Comparison of ENCODE assay signal across 7 mouse cellular contexts in genomic region chr7:110388889-110389288, GRCm38 (mm10).
DNase-seq lines count a peak whose midpoint lies in the region; ATAC-seq and TF ChIP-seq lines count a peak whose summit lies in the region.
"Not testable (repeated sequence)": the region's sequence is repeated elsewhere in the genome, so short reads cannot be mapped to it uniquely, and the experiment has no call there.

No protein-coding gene starts in this region.

- not testable (repeated sequence) for TF ChIP-seq POLR2A in CH12.LX (IDR thresholded peaks at IDR 0.05; ENCODE audit: low read depth, low read length); liver, adult 2 months (IDR thresholded peaks at IDR 0.05; ENCODE audit: extremely low read depth, insufficient read depth, low read length)

- not testable (repeated sequence) for H3K9ac ChIP-seq in CH12.LX (ENCODE audit: insufficient read depth, low read depth); embryonic facial prominence, embryonic 14.5 days (ENCODE audit: low read depth, low read length); intestine, postnatal 0 days (ENCODE audit: low read depth, low read length); liver, adult 2 months (ENCODE audit: low read depth, low read length)

- 71% methylated on average over 2 of the region's 2 CpGs for WGBS in embryonic facial prominence, embryonic 14.5 days
- 83% methylated on average over 2 of the region's 2 CpGs for WGBS in intestine, postnatal 0 days
- 73% methylated on average over 2 of the region's 2 CpGs for WGBS in liver, adult 2 months

- H3K36me3 ChIP-seq in CH12.LX (replicated peaks in 1 of 2; ENCODE audit: control insufficient read depth in 1 of 2, insufficient read depth in 1 of 2, low read length in 1 of 2); embryonic facial prominence, embryonic 14.5 days (ENCODE audit: control insufficient read depth, insufficient read depth, low read length); intestine, postnatal 0 days (ENCODE audit: control insufficient read depth, insufficient read depth); liver, adult 2 months (ENCODE audit: control insufficient read depth, insufficient read depth, low read length): not testable (repeated sequence)

- peaks cover 7 to 40% of the 10 kb centered on the region in 2 experiments for H3K4me1 ChIP-seq in CH12.LX (ENCODE audit: control insufficient read depth in 1 of 2, insufficient read depth in 2 of 2)
- H3K4me1 ChIP-seq in embryonic facial prominence, embryonic 14.5 days (ENCODE audit: control insufficient read depth, insufficient read depth, low read length); intestine, postnatal 0 days (replicated peaks; ENCODE audit: control insufficient read depth, insufficient read depth, low read length); liver, adult 2 months (ENCODE audit: control insufficient read depth, insufficient read depth, low read length): not testable (repeated sequence)

- not testable (repeated sequence) for H3K4me3 ChIP-seq in CH12.LX (replicated peaks in 1 of 3; ENCODE audit: low read depth in 2 of 3, low read length in 2 of 3, poor library complexity in 1 of 3); embryonic facial prominence, embryonic 14.5 days (ENCODE audit: low read depth, low read length); intestine, postnatal 0 days (ENCODE audit: low read depth, low read length); liver, adult 2 months (ENCODE audit: insufficient read depth, low read depth, low read length)

- H3K27me3 ChIP-seq in CH12.LX (replicated peaks); embryonic facial prominence, embryonic 14.5 days (replicated peaks; ENCODE audit: control insufficient read depth, insufficient read depth, low read length); intestine, postnatal 0 days (replicated peaks; ENCODE audit: control insufficient read depth, insufficient read depth, low read length); liver, adult 2 months (ENCODE audit: control insufficient read depth, insufficient read depth, low read length): not testable (repeated sequence)

- H3K27ac ChIP-seq in CH12.LX (ENCODE audit: insufficient read depth, low read depth); embryonic facial prominence, embryonic 14.5 days (replicated peaks; ENCODE audit: low read depth, low read length); intestine, postnatal 0 days (ENCODE audit: low read depth, low read length); liver, adult 2 months (replicated peaks; ENCODE audit: insufficient read depth, low read depth, low read length): not testable (repeated sequence)

- not testable (repeated sequence) for H3K79me2 ChIP-seq in CH12.LX (replicated peaks; ENCODE audit: control insufficient read depth, extremely low read depth, insufficient read depth, poor library complexity, severe bottlenecking); liver, adult 2 months (ENCODE audit: control insufficient read depth, insufficient read depth, low read length)

- peak in 1 of 2 experiments; percentile 53; a peak in 2 of 4 replicates for TF ChIP-seq CTCF in CH12.LX (conservative IDR thresholded peaks at IDR 0.05 in 1 of 2, IDR thresholded peaks at IDR 0.05 in 1 of 2; ENCODE audit: low read depth in 2 of 2, low read length in 2 of 2)
- peak; percentile 13; the same call in 1 of the 2 replicates for TF ChIP-seq CTCF in intestine, postnatal 0 days (IDR thresholded peaks at IDR 0.05; ENCODE audit: low read depth)
- TF ChIP-seq CTCF in liver, adult 2 months (IDR thresholded peaks at IDR 0.05; ENCODE audit: low read depth, low read length), result not testable (repeated sequence)

- TF ChIP-seq EP300 in CH12.LX (IDR thresholded peaks at IDR 0.05; ENCODE audit: low read length), result not testable (repeated sequence)

- not testable (repeated sequence) for H3K9me3 ChIP-seq in CH12.LX (replicated peaks; ENCODE audit: low read length); embryonic facial prominence, embryonic 14.5 days (ENCODE audit: control insufficient read depth, low read length); intestine, postnatal 0 days (ENCODE audit: control insufficient read depth)

- dilution Hi-C loops in CH12.LX (cut with MboI; ENCODE audit: extremely low pct_ligation_motif_present, extremely low pct_unique_long_range_greater_than_20kb, low sequenced_read_pairs), result not testable (repeated sequence)

- peak overlapping the region; percentile 38 for H3K4me2 ChIP-seq in CH12.LX (ENCODE audit: insufficient read depth, low read depth, poor library complexity, severe bottlenecking)
- H3K4me2 ChIP-seq in embryonic facial prominence, embryonic 14.5 days (ENCODE audit: low read depth, low read length); intestine, postnatal 0 days (replicated peaks; ENCODE audit: low read depth): not testable (repeated sequence)

- not testable (repeated sequence) for TF ChIP-seq RAD21 in CH12.LX (IDR thresholded peaks at IDR 0.05; ENCODE audit: low read depth, low read length)

- in situ Hi-C loops in CH12.LX (cut with MboI; ENCODE audit: low pct_ligation_motif_present, low pct_unique_long_range_greater_than_20kb, low sequenced_read_pairs), result not testable (repeated sequence)

- ATAC-seq in embryonic facial prominence, embryonic 14.5 days (ENCODE audit: low read depth); intestine, postnatal 0 days: not testable (repeated sequence)
- ATAC-seq in monocyte, adult 5-6 weeks (replicated peaks; ENCODE audit: insufficient number of reproducible peaks, low FRiP score, low TSS enrichment, poor library complexity, severe bottlenecking), result 0 out of 2 replicates have a peak, but pooled peaks have one; percentile 56

- not testable (repeated sequence) for DNase-seq in CH12.LX (ENCODE audit: extremely low read depth)
- DNase-seq in embryonic facial prominence, embryonic 14.5 days (ENCODE audit: low spot score), result peak; percentile 11
- DNase-seq in liver, adult 2 months (ENCODE audit: extremely low read depth, low read depth, low spot score), result peak; percentile 15
- DNase-seq in lung, postnatal 25 days (ENCODE audit: low spot score), result peak; percentile 45
- DNase-seq in thymus, postnatal 0 days (ENCODE audit: low spot score), result peak; percentile 32

TF ChIP-seq in CH12.LX, 34 proteins besides CTCF, POLR2A, EP300 and RAD21:
- peak; percentile 94 for TF ChIP-seq CHD2 (IDR thresholded peaks at IDR 0.05; ENCODE audit: low read length)
- TF ChIP-seq HCFC1 (IDR thresholded peaks at IDR 0.05; ENCODE audit: low read depth, low read length), result 0 out of 2 replicates have a peak, but pooled peaks have one; percentile 22
- peak; percentile 62 for TF ChIP-seq MYC (IDR thresholded peaks at IDR 0.05; ENCODE audit: low read depth, low read length)
- peak; percentile 30; the same call in 1 of the 2 replicates for TF ChIP-seq ETS1 (conservative IDR thresholded peaks at IDR 0.05; ENCODE audit: low read depth, low read length)
- TF ChIP-seq IRF4 (IDR thresholded peaks at IDR 0.05; ENCODE audit: low read depth, low read length), result peak; percentile 24; the same call in 1 of the 2 replicates
- TF ChIP-seq ELF1 (IDR thresholded peaks at IDR 0.05; ENCODE audit: low read depth, low read length), result peak; percentile 73
